11 mouse cellular contexts compared by ENCODE assay signal in the genomic region with DNA sequence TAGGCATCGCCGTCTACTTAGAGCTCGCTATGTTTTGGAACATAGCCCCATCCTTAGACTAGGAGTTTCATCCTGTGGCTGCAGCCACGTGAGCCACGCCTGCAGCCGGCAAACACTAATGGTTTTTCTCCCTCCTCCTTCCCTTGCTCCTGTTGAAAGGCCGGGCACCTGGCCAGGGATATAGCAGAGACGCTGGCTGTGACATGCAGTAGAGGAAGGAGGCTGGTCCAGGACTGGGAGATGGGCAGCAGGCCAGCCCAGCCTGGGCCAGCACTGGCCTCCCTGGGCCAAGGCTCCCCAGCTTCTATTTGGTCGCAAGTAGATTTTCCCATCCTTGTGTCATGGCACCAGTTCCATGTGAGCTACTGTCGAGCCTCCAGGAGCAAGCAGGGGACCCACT. TPM values are rescaled to one million over a fixed set of nuclear protein-coding genes. Genes with fewer than 3 reads are reported as not detected.
DNase-seq lines count a peak whose midpoint lies in the region; ATAC-seq lines count a peak whose summit lies in the region.
"Had no signal": no experiment of that assay in that cellular context is flagged by ENCODE, and none has a peak within 500 bp of the region (broad histone marks: within the 10 kb centered on the region; RNA-seq: fewer than 3 reads in every experiment).

No protein-coding gene starts in this region.

- H3K36me3 ChIP-seq in kidney, embryonic 16.5 days (ENCODE audit: insufficient read depth, low read length) = no peaks in the 10 kb centered on the region
- H3K36me3 ChIP-seq: liver, embryonic 15.5 days had no signal

- WGBS in kidney, embryonic 16.5 days = 68% methylated on average over 10 of the region's 10 CpGs

- no peak for ATAC-seq in kidney, embryonic 16.5 days (ENCODE audit: low FRiP score, low TSS enrichment)
- ATAC-seq in erythroblast, adult 5-6 weeks (replicated peaks; ENCODE audit: low FRiP score, poor library complexity, severe bottlenecking) = no peak

- H3K27me3 ChIP-seq in kidney, embryonic 16.5 days (ENCODE audit: insufficient read depth, low read length) = peaks cover 37% of the 10 kb centered on the region

- H3K9ac ChIP-seq in kidney, embryonic 16.5 days (replicated peaks; ENCODE audit: low read length) = no peak overlapping the region
- H3K9ac ChIP-seq: liver, embryonic 15.5 days had no signal

- no peak overlapping the region for H3K4me3 ChIP-seq in kidney, embryonic 16.5 days (ENCODE audit: low read length)
- H3K4me3 ChIP-seq: erythroblast, embryonic 14.5 days; liver, embryonic 15.5 days had no signal

- no peaks in the 10 kb centered on the region for H3K9me3 ChIP-seq in kidney, embryonic 16.5 days (ENCODE audit: low read length)
- H3K9me3 ChIP-seq: liver, embryonic 15.5 days had no signal

- no peak overlapping the region for H3K27ac ChIP-seq in kidney, embryonic 16.5 days (ENCODE audit: low read length)
- H3K27ac ChIP-seq: liver, embryonic 15.5 days had no signal

- DNase-seq in kidney, adult 18-20 months = peak; percentile 41
- peak; percentile 59 for DNase-seq in adrenal gland, postnatal 25 days
- peak; percentile 25 for DNase-seq in gastrocnemius, adult 18-20 months (ENCODE audit: low spot score)
- peak; percentile 78 to 85 for DNase-seq in lung, adult 18-20 months
- no peak for DNase-seq in frontal cortex, adult 2 months (ENCODE audit: extremely low spot score in 1 of 2, low spot score in 1 of 2)
- DNase-seq in c-Kit-positive CD71-positive TER-119-positive erythroid progenitor cells, embryonic 14.5 days (ENCODE audit: low spot score) = no peak

- H3K4me1 ChIP-seq in kidney, embryonic 16.5 days (ENCODE audit: insufficient read depth, low read length) = no peaks in the 10 kb centered on the region
- H3K4me1 ChIP-seq: liver, embryonic 15.5 days had no signal

- no peak overlapping the region for H3K4me2 ChIP-seq in kidney, embryonic 16.5 days (replicated peaks; ENCODE audit: low read depth, low read length)
- H3K4me2 ChIP-seq: liver, embryonic 15.5 days had no signal

RNA-seq across cellular contexts. Expression of a gene that starts 7.6 kb away (rescaled TPM):
- not detected in 2 replicates for polyA plus RNA-seq in kidney, embryonic 16.5 days (2015; fragmentation: Nextera tagmentation; extraction: Ambion mirVana)
- not detected in 2 replicates for total RNA-seq in adrenal gland, postnatal 25 days (2021)
- not detected for total RNA-seq in gastrocnemius, adult 18-20 months (2021)
- polyA plus RNA-seq in frontal cortex, adult 2 months (2012; rRNA removed) = 0.04 TPM in 1 of 2 replicates, not detected in the other
- total RNA-seq in erythroblast, adult 5-6 weeks (2015; ENCODE audit: low replicate concordance) = not detected in 2 replicates
- total RNA-seq in erythroblast, adult 5-6 weeks (2017; ENCODE audit: low replicate concordance) = 0.42 TPM in 1 of 2 replicates, not detected in the other
- polyA plus RNA-seq: liver, embryonic 15.5 days; spleen, adult 2 months had no signal

RNA-seq across cellular contexts. Expression of a gene that starts 23.8 kb away (rescaled TPM):
- 1.6 and 1.8 TPM in 2 replicates for polyA plus RNA-seq in kidney, embryonic 16.5 days (2015; fragmentation: Nextera tagmentation; extraction: Ambion mirVana)
- total RNA-seq in adrenal gland, postnatal 25 days (2021) = 1.00 and 1.1 TPM in 2 replicates
- total RNA-seq in gastrocnemius, adult 18-20 months (2021) = 1 to 10 TPM; 7.9 to 9.9 TPM
- polyA plus RNA-seq in frontal cortex, adult 2 months (2012; rRNA removed) = 9.4 and 12.2 TPM in 2 replicates
- not detected in 2 replicates for total RNA-seq in erythroblast, adult 5-6 weeks (2015; ENCODE audit: low replicate concordance)
- not detected in 2 replicates for total RNA-seq in erythroblast, adult 5-6 weeks (2017; ENCODE audit: low replicate concordance)
- polyA plus RNA-seq: erythroblast, embryonic 14.5 days had no signal

RNA-seq across cellular contexts. Expression of a gene that starts 54.9 kb away (rescaled TPM):
- 760 and 797 TPM in 2 replicates for polyA plus RNA-seq in kidney, embryonic 16.5 days (2015; fragmentation: Nextera tagmentation; extraction: Ambion mirVana)
- 405 and 412 TPM in 2 replicates for total RNA-seq in adrenal gland, postnatal 25 days (2021)
- 100 to 1,000 TPM; 230 to 237 TPM for total RNA-seq in gastrocnemius, adult 18-20 months (2021)
- polyA plus RNA-seq in frontal cortex, adult 2 months (2012; rRNA removed) = 593 and 603 TPM in 2 replicates
- 111 and 132 TPM in 2 replicates for total RNA-seq in erythroblast, adult 5-6 weeks (2015; ENCODE audit: low replicate concordance)
- 93.9 and 107 TPM in 2 replicates for total RNA-seq in erythroblast, adult 5-6 weeks (2017; ENCODE audit: low replicate concordance)

Comparison
In these comparisons a context has a peak if more than half of its experiments do, and no peak if none do; other contexts are left out.
1. DNase-seq: peak in kidney, adult 18-20 months (single experiment), adrenal gland, postnatal 25 days (single experiment), gastrocnemius, adult 18-20 months (single experiment) and lung, adult 18-20 months (2 of 2); none in frontal cortex, adult 2 months (0 of 2) and c-Kit-positive CD71-positive TER-119-positive erythroid progenitor cells, embryonic 14.5 days (single experiment).